Mouse (Mus musculus): ENCODE data around the gene Cdc37. TPM values are rescaled to one million over a fixed set of nuclear protein-coding genes. Genes with fewer than 3 reads are reported as not detected.

The Cdc37 gene
- polyA plus RNA-seq, 1 experiment: 91.1 TPM

DNA sequence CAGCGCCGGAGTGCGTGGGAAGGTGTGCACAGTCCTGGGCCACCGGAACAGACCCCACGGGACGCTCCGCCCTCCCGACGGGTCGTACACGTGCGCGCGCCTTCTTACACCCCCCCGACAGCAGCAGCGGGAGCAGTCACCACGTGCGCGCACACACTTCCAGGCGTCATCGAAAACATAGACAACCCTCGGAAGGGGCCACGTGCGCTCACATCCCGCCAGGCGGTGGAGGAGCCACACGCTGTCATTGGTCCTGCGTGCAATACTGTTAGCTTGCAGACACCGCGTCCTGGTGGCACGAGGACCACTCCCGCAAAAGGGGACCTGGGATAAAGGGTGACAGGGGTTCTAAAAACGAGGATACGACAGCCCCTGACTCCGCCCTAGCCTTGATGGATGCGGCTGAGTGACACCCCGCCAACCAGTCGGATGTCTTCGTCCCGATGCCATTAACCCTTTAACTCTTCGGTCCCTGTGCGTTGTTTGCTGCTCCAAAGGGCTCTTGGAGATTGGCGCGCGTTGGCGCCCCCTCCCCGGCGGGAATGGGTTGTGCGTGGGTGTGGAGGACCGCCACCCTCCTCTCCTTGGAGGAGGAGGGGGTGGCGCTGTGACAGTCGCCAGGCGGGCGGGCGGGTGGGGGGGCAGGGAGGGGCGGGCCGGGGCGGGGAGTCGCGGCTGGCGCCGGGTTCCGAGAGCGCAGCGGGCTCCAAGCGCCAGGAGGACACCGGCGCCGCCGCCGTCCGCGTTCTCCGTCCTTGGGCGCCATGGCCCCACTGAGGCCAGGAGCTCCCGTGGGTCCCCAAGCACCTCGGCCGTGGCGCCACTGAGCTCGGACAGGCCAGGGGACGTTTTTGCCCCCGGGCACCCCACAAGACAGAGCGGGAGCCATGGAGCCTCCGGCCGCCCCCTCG lies 15.5 kb upstream of the Cdc37 start, which contains the start of gene Pde4a:
Pde4a (plus strand) TSS at position 674 of the 911 bp plus-strand sequence.
- TF ChIP-seq POLR2A (IDR thresholded peaks at IDR 0.05; ENCODE audit: control insufficient read depth, extremely low read depth, insufficient read depth, low read length, poor library complexity) (no peak), CTCF (IDR thresholded peaks at IDR 0.05; ENCODE audit: borderline replicate concordance, control insufficient read depth, extremely low read depth, insufficient read depth, low read length, poor library complexity) (no peak; the same call in 1 of the 2 replicates)
- H3K4me1 ChIP-seq (replicated peaks; ENCODE audit: control insufficient read depth, insufficient read depth, low read length): peaks cover 51% of the 10 kb centered on the region
- H3K4me3 ChIP-seq (ENCODE audit: control insufficient read depth, insufficient read depth, low read length): peak within 1 kb of the TSS; percentile 22
- DNase-seq: peak; percentile 52
- no peaks in the 10 kb centered on the region for H3K36me3 ChIP-seq (ENCODE audit: control insufficient read depth, insufficient read depth, low read length)
- H3K27me3 ChIP-seq (ENCODE audit: control insufficient read depth, insufficient read depth, low read length): peaks cover 4% of the 10 kb centered on the region; the same call in 1 of the 2 replicates
- no peak within 1 kb of the TSS for H3K27ac ChIP-seq (ENCODE audit: control insufficient read depth, insufficient read depth, low read length)
- WGBS: under 1% methylated on average over 85 of the region's 86 CpGs

DNA sequence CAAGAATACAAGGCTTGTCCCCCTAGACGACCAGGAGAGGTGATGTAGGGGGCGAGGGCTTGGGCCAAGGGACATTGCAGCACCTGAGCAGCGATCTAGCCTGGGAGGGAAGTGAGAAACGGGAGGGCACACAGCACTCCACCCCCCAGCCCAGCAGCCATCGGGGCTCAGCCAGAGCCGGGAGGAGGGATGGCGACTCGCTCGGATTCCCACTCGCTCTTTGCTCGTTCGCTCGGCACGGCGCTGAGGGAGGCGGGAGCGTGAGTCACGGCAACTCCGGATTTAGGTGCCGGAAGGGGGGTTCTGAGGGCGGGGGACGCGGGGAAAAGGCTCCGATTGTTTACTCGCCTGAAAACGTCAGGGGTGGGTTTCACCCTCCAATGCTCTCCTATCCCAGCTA lies 14.3 kb upstream of the Cdc37 start:
- no peak overlapping the region for H3K27ac ChIP-seq (ENCODE audit: control insufficient read depth, insufficient read depth, low read length)
- WGBS: 2% methylated on average over 26 of the region's 26 CpGs
- peaks cover 49% of the 10 kb centered on the region for H3K4me1 ChIP-seq (replicated peaks; ENCODE audit: control insufficient read depth, insufficient read depth, low read length)
- TF ChIP-seq CTCF (IDR thresholded peaks at IDR 0.05; ENCODE audit: borderline replicate concordance, control insufficient read depth, extremely low read depth, insufficient read depth, low read length, poor library complexity) (no peak), POLR2A (IDR thresholded peaks at IDR 0.05; ENCODE audit: control insufficient read depth, extremely low read depth, insufficient read depth, low read length, poor library complexity) (no peak)
- no peak overlapping the region for H3K4me3 ChIP-seq (ENCODE audit: control insufficient read depth, insufficient read depth, low read length)
- H3K36me3 ChIP-seq (ENCODE audit: control insufficient read depth, insufficient read depth, low read length): no peaks in the 10 kb centered on the region
- no peak for DNase-seq
- peaks cover 4% of the 10 kb centered on the region; the same call in 1 of the 2 replicates for H3K27me3 ChIP-seq (ENCODE audit: control insufficient read depth, insufficient read depth, low read length)

DNA sequence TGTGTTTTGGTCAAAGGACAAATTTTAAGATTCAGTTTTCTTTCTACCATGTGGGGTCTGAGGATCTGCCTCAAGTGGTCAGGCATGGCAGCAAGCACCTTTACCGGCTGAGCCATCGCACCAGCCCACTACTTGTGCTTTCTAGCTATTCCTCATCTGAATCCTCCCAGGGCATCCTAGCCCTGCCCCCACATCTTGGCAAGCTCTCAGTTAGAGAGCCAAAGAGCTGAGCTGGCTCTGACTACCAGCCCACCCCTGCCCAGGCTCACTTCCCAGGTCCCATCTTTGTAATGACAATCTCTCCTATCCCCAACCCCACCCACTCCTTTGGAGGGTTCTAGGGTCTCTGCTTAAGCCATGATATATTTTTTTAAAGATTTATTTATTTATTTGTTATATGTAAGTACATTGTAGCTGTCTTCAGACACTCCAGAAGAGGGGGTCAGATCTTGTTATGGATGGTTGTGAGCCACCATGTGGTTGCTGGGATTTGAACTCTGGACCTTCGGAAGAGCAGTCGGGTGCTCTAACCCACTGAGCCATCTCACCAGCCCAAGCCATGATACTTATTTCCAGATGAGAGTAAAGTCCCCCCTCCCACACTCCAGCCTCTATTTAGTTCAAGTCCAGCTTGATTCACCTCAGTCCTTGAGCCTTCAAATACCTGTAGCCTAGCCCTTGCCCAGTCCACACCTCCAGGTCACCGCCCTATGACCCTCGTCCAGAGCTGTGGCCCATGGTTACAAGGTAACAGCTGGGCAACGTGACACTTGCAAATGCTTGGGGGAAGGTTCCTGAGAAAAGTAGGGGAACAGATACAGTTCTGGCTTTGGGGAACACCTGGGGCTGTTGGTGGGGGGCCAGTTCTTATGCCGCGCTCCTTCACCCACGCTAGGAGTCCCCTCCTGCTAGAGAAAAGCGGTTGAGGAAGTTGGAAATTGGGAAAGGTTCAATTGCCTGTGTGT lies 13.6 kb upstream of the Cdc37 start:
- peaks cover 4% of the 10 kb centered on the region; the same call in 1 of the 2 replicates for H3K27me3 ChIP-seq (ENCODE audit: control insufficient read depth, insufficient read depth, low read length)
- TF ChIP-seq POLR2A (IDR thresholded peaks at IDR 0.05; ENCODE audit: control insufficient read depth, extremely low read depth, insufficient read depth, low read length, poor library complexity) (no peak), CTCF (IDR thresholded peaks at IDR 0.05; ENCODE audit: borderline replicate concordance, control insufficient read depth, extremely low read depth, insufficient read depth, low read length, poor library complexity) (no peak)

DNA sequence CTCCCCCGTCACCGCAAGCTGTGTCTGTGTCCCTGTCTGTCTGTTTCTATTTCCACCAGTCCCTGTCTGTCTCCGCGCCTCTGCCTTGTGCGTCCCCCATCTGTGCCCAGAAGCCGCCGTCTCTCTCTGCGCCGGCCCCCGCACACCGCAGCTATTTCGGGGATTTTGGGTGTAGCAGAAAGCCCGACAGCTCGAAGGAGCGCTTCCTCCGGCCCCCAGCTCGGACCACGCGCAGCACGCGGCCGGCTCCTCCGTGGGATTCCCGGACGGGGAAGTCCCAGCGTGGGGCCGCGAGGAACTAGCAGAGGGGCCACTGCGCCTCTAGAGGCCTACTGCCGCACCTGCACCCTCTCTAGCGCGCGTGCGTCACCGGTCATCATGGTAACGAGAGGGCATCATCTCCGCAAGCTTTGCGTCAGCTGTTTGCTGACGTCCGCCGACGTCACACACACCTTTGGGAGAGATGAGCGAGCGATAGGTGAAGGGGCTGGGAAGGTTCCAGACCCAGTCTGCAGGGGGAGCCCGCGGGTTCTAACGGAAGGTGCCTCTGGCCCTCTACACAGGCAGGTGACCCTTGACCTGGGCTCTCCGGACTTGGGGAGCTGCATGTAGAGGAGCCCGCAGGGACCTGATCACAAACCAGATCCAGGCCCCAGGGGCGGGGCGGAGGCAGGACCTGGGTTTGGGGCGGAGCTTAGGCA lies 11.6 kb upstream of the Cdc37 start:
- no peak overlapping the region for H3K27ac ChIP-seq (ENCODE audit: control insufficient read depth, insufficient read depth, low read length)
- peak; percentile 86 for DNase-seq
- H3K36me3 ChIP-seq (ENCODE audit: control insufficient read depth, insufficient read depth, low read length): no peaks in the 10 kb centered on the region
- H3K27me3 ChIP-seq (ENCODE audit: control insufficient read depth, insufficient read depth, low read length): no peaks in the 10 kb centered on the region; the same call in 1 of the 2 replicates
- peaks cover 25% of the 10 kb centered on the region for H3K4me1 ChIP-seq (replicated peaks; ENCODE audit: control insufficient read depth, insufficient read depth, low read length)
- TF ChIP-seq POLR2A (IDR thresholded peaks at IDR 0.05; ENCODE audit: control insufficient read depth, extremely low read depth, insufficient read depth, low read length, poor library complexity): no peak
- peak; percentile 98 for TF ChIP-seq CTCF (IDR thresholded peaks at IDR 0.05; ENCODE audit: borderline replicate concordance, control insufficient read depth, extremely low read depth, insufficient read depth, low read length, poor library complexity)
- 1% methylated on average over 52 of the region's 52 CpGs for WGBS
- peak overlapping the region; percentile 42 for H3K4me3 ChIP-seq (ENCODE audit: control insufficient read depth, insufficient read depth, low read length)

More for the DNA sequence above, 13.6 kb upstream of the Cdc37 start:
- DNase-seq: no peak
- H3K4me3 ChIP-seq (ENCODE audit: control insufficient read depth, insufficient read depth, low read length): no peak overlapping the region
- H3K4me1 ChIP-seq (replicated peaks; ENCODE audit: control insufficient read depth, insufficient read depth, low read length): peaks cover 44% of the 10 kb centered on the region
- no peak overlapping the region for H3K27ac ChIP-seq (ENCODE audit: control insufficient read depth, insufficient read depth, low read length)
- WGBS: 65% methylated on average over 11 of the region's 11 CpGs
- H3K36me3 ChIP-seq (ENCODE audit: control insufficient read depth, insufficient read depth, low read length): no peaks in the 10 kb centered on the region

DNA sequence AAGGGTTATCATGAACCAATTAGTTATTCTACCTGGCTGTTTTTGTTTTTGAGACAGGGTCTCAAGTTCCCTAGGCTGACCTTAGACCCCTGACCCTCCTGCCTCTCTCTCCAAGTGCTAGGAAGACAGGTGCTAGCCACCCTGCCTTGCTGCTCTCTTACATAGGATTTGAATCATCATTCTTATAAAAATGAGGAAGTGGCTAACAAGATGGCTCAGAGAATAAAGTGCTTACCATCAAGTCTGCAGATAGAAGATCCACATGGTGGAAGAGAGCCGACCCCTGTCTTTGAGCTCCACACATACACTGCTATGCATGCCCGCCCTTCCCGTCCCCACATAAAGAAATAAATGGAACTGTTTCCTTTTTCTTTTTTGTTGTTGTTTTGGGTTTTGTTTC lies 5.0 kb upstream of the Cdc37 start:
- TF ChIP-seq POLR2A (IDR thresholded peaks at IDR 0.05; ENCODE audit: control insufficient read depth, extremely low read depth, insufficient read depth, low read length, poor library complexity) (no peak), CTCF (IDR thresholded peaks at IDR 0.05; ENCODE audit: borderline replicate concordance, control insufficient read depth, extremely low read depth, insufficient read depth, low read length, poor library complexity) (no peak)
- no peak overlapping the region for H3K4me3 ChIP-seq (ENCODE audit: control insufficient read depth, insufficient read depth, low read length)
- 63% methylated on average over 3 of the region's 3 CpGs for WGBS
- H3K27ac ChIP-seq (ENCODE audit: control insufficient read depth, insufficient read depth, low read length): no peak overlapping the region
- H3K36me3 ChIP-seq (ENCODE audit: control insufficient read depth, insufficient read depth, low read length): no peaks in the 10 kb centered on the region
- peaks cover 14% of the 10 kb centered on the region for H3K4me1 ChIP-seq (replicated peaks; ENCODE audit: control insufficient read depth, insufficient read depth, low read length)
- no peaks in the 10 kb centered on the region; the same call in 1 of the 2 replicates for H3K27me3 ChIP-seq (ENCODE audit: control insufficient read depth, insufficient read depth, low read length)
- no peak for DNase-seq
